In genomic region chr17:35051156-35052086, GRCm38 (mm10) we compare ENCODE assay signal across 9 mouse cellular contexts. TPM values are rescaled to one million over a fixed set of nuclear protein-coding genes. Genes with fewer than 3 reads are reported as not detected.
DNase-seq lines count a peak whose midpoint lies in the region; ATAC-seq and TF ChIP-seq lines count a peak whose summit lies in the region.
"Had no signal": no experiment of that assay in that cellular context is flagged by ENCODE, and none has a peak within 500 bp of the region (broad histone marks: within the 10 kb centered on the region; RNA-seq: fewer than 3 reads in every experiment).

No protein-coding gene starts in this region.

- peak overlapping the region; percentile 92 for H3K4me2 ChIP-seq in embryonic facial prominence, embryonic 13.5 days
- peak overlapping the region; percentile 95 for H3K4me2 ChIP-seq in heart, embryonic 13.5 days
- peak overlapping the region; percentile 81 for H3K4me2 ChIP-seq in kidney, postnatal 0 days (ENCODE audit: low read length)

- H3K9me3 ChIP-seq in embryonic facial prominence, embryonic 13.5 days = no peaks in the 10 kb centered on the region
- H3K9me3 ChIP-seq in heart, embryonic 13.5 days = no peaks in the 10 kb centered on the region
- H3K9me3 ChIP-seq in kidney, postnatal 0 days (replicated peaks; ENCODE audit: low read length) = no peaks in the 10 kb centered on the region

- 2% methylated on average over 21 of the region's 21 CpGs for WGBS in embryonic facial prominence, embryonic 13.5 days
- 1% methylated on average over 21 of the region's 21 CpGs for WGBS in heart, embryonic 13.5 days
- WGBS in kidney, postnatal 0 days = 1% methylated on average over 21 of the region's 21 CpGs

- 0 out of 2 replicates have a peak, but pooled peaks have one; percentile 1 for TF ChIP-seq CTCF in kidney, postnatal 0 days (IDR thresholded peaks at IDR 0.05; ENCODE audit: low read depth)

- peaks cover 41% of the 10 kb centered on the region for H3K36me3 ChIP-seq in embryonic facial prominence, embryonic 13.5 days
- H3K36me3 ChIP-seq in heart, embryonic 13.5 days = peaks cover 45% of the 10 kb centered on the region
- H3K36me3 ChIP-seq in kidney, postnatal 0 days (ENCODE audit: insufficient read depth, low read length) = peaks cover 35% of the 10 kb centered on the region

- no peaks in the 10 kb centered on the region for H3K27me3 ChIP-seq in embryonic facial prominence, embryonic 13.5 days
- no peaks in the 10 kb centered on the region for H3K27me3 ChIP-seq in heart, embryonic 13.5 days (replicated peaks)
- no peaks in the 10 kb centered on the region for H3K27me3 ChIP-seq in kidney, postnatal 0 days (ENCODE audit: insufficient read depth, low read length)

- peaks cover 47% of the 10 kb centered on the region for H3K4me1 ChIP-seq in embryonic facial prominence, embryonic 13.5 days
- peaks cover 63% of the 10 kb centered on the region for H3K4me1 ChIP-seq in heart, embryonic 13.5 days
- peaks cover 22% of the 10 kb centered on the region for H3K4me1 ChIP-seq in kidney, postnatal 0 days (replicated peaks; ENCODE audit: insufficient read depth, low read length)

- H3K4me3 ChIP-seq in embryonic facial prominence, embryonic 13.5 days = peak overlapping the region; percentile 67
- peak overlapping the region; percentile 75 for H3K4me3 ChIP-seq in heart, embryonic 13.5 days
- peak overlapping the region; percentile 50 for H3K4me3 ChIP-seq in kidney, postnatal 0 days (replicated peaks; ENCODE audit: low read depth, low read length)

- peak overlapping the region; percentile 99 for H3K27ac ChIP-seq in embryonic facial prominence, embryonic 13.5 days
- peak overlapping the region; percentile 99 for H3K27ac ChIP-seq in heart, embryonic 13.5 days (replicated peaks)
- peak overlapping the region; percentile 98 for H3K27ac ChIP-seq in kidney, postnatal 0 days

- peak; percentile 88 for ATAC-seq in CD4-positive, CD25-positive, alpha-beta regulatory T cell, adult 4 months
- ATAC-seq in embryonic facial prominence, embryonic 13.5 days (ENCODE audit: insufficient number of reproducible peaks, insufficient read depth, low FRiP score, low TSS enrichment, low read depth) = 0 out of 2 replicates have a peak, but pooled peaks have one; percentile 9
- peak; percentile 51 for ATAC-seq in heart, embryonic 13.5 days (ENCODE audit: extremely low read depth, insufficient number of reproducible peaks, low FRiP score, low TSS enrichment)
- peak; percentile 65 for ATAC-seq in kidney, postnatal 0 days (replicated peaks; ENCODE audit: low FRiP score, low read depth)
- peak; percentile 74 for ATAC-seq in megakaryocyte, adult 5-6 weeks (ENCODE audit: poor library complexity, severe bottlenecking)

- H3K9ac ChIP-seq in embryonic facial prominence, embryonic 13.5 days = peak overlapping the region; percentile 89
- H3K9ac ChIP-seq in heart, embryonic 13.5 days = peak overlapping the region; percentile 99
- H3K9ac ChIP-seq in kidney, postnatal 0 days (ENCODE audit: low read depth, low read length) = peak overlapping the region; percentile 77

- peak; percentile 82 for DNase-seq in adrenal gland, adult 8-10 months
- DNase-seq in kidney, postnatal 0 days (ENCODE audit: low spot score) = peak; percentile 95
- DNase-seq in spleen, adult 18-20 months = peak; percentile 67 to 72
- no peak for DNase-seq in layer of hippocampus, postnatal 14 days (ENCODE audit: low spot score in 2 of 2)

RNA-seq across cellular contexts. Expression of gene Clic1, which starts 1.7 kb away (rescaled TPM):
- polyA plus RNA-seq in CD4-positive, CD25-positive, alpha-beta regulatory T cell, adult 4 months (2017; shearing (Covaris generic)) = 100 to 1,000 TPM; 490 to 619 TPM
- 100 to 1,000 TPM in 2 of 4 experiments, 10 to 100 TPM in 2; 83.2 to 134 (median 113) TPM for total RNA-seq in adrenal gland, adult 8-10 months (2022)
- polyA plus RNA-seq in embryonic facial prominence, embryonic 13.5 days (2015; fragmentation: Nextera tagmentation; extraction: Ambion mirVana) = 243 and 254 TPM in 2 replicates
- polyA plus RNA-seq in heart, embryonic 13.5 days (2015; fragmentation: Nextera tagmentation; extraction: Ambion mirVana) = 351 and 389 TPM in 2 replicates
- 266 and 282 TPM in 2 replicates for polyA plus RNA-seq in kidney, postnatal 0 days (2015; fragmentation: Nextera tagmentation; extraction: Ambion mirVana)
- total RNA-seq in megakaryocyte, adult 5-6 weeks (2015) = 415 and 463 TPM in 2 replicates
- total RNA-seq in megakaryocyte, adult 5-6 weeks (2017) = 386 and 405 TPM in 2 replicates
- 10 to 100 TPM; 11.7 to 14.8 TPM for total RNA-seq in layer of hippocampus, postnatal 14 days (2021)

RNA-seq across cellular contexts. Expression of gene Msh5, which starts 4.9 kb away (rescaled TPM):
- 1 to 10 TPM; 1.8 to 2.5 TPM for polyA plus RNA-seq in CD4-positive, CD25-positive, alpha-beta regulatory T cell, adult 4 months (2017; shearing (Covaris generic))
- 1 to 10 TPM in 3 of 4 experiments, under 1 TPM in 1; 0.73 to 4.0 (median 2.2) TPM for total RNA-seq in adrenal gland, adult 8-10 months (2022)
- polyA plus RNA-seq in embryonic facial prominence, embryonic 13.5 days (2015; fragmentation: Nextera tagmentation; extraction: Ambion mirVana) = 3.5 and 3.6 TPM in 2 replicates
- polyA plus RNA-seq in heart, embryonic 13.5 days (2015; fragmentation: Nextera tagmentation; extraction: Ambion mirVana) = 4.0 and 4.1 TPM in 2 replicates
- 2.7 and 3.0 TPM in 2 replicates for polyA plus RNA-seq in kidney, postnatal 0 days (2015; fragmentation: Nextera tagmentation; extraction: Ambion mirVana)
- total RNA-seq in megakaryocyte, adult 5-6 weeks (2015) = 7.4 and 7.5 TPM in 2 replicates
- total RNA-seq in megakaryocyte, adult 5-6 weeks (2017) = 3.6 and 6.3 TPM in 2 replicates
- total RNA-seq in layer of hippocampus, postnatal 14 days (2021) = 1 to 10 TPM in 1 of 2 experiments, under 1 TPM in 1; 0.79 to 1.9 TPM

RNA-seq across cellular contexts. Expression of gene Ddah2, which starts 7.4 kb away (rescaled TPM):
- polyA plus RNA-seq in CD4-positive, CD25-positive, alpha-beta regulatory T cell, adult 4 months (2017; shearing (Covaris generic)) = 1 to 10 TPM; 1.1 to 6.3 TPM
- total RNA-seq in adrenal gland, adult 8-10 months (2022) = 10 to 100 TPM; 12.4 to 29.5 (median 21.6) TPM
- 358 and 374 TPM in 2 replicates for polyA plus RNA-seq in embryonic facial prominence, embryonic 13.5 days (2015; fragmentation: Nextera tagmentation; extraction: Ambion mirVana)
- 194 and 207 TPM in 2 replicates for polyA plus RNA-seq in heart, embryonic 13.5 days (2015; fragmentation: Nextera tagmentation; extraction: Ambion mirVana)
- 227 and 244 TPM in 2 replicates for polyA plus RNA-seq in kidney, postnatal 0 days (2015; fragmentation: Nextera tagmentation; extraction: Ambion mirVana)
- total RNA-seq in megakaryocyte, adult 5-6 weeks (2015) = 2.2 and 3.1 TPM in 2 replicates
- 1.2 and 2.7 TPM in 2 replicates for total RNA-seq in megakaryocyte, adult 5-6 weeks (2017)
- 10 to 100 TPM; 26.4 to 33.1 TPM for total RNA-seq in layer of hippocampus, postnatal 14 days (2021)

RNA-seq across cellular contexts. Expression of gene Ly6g6c, which starts 13.8 kb away (rescaled TPM):
- not detected for polyA plus RNA-seq in CD4-positive, CD25-positive, alpha-beta regulatory T cell, adult 4 months (2017; shearing (Covaris generic))
- total RNA-seq in adrenal gland, adult 8-10 months (2022) = not detected
- polyA plus RNA-seq in embryonic facial prominence, embryonic 13.5 days (2015; fragmentation: Nextera tagmentation; extraction: Ambion mirVana) = 0.87 and 1.0 TPM in 2 replicates
- polyA plus RNA-seq in heart, embryonic 13.5 days (2015; fragmentation: Nextera tagmentation; extraction: Ambion mirVana) = not detected in 2 replicates
- polyA plus RNA-seq in kidney, postnatal 0 days (2015; fragmentation: Nextera tagmentation; extraction: Ambion mirVana) = not detected in 2 replicates
- not detected in 2 replicates for total RNA-seq in megakaryocyte, adult 5-6 weeks (2015)
- not detected in 2 replicates for total RNA-seq in megakaryocyte, adult 5-6 weeks (2017)
- not detected for total RNA-seq in layer of hippocampus, postnatal 14 days (2021)
- total RNA-seq: left cerebral cortex, postnatal 25 days had no signal

RNA-seq across cellular contexts. Expression of gene Mpig6b, which starts 14.6 kb away (rescaled TPM):
- polyA plus RNA-seq in CD4-positive, CD25-positive, alpha-beta regulatory T cell, adult 4 months (2017; shearing (Covaris generic)) = not detected
- total RNA-seq in adrenal gland, adult 8-10 months (2022) = not detected
- 0.77 and 0.89 TPM in 2 replicates for polyA plus RNA-seq in embryonic facial prominence, embryonic 13.5 days (2015; fragmentation: Nextera tagmentation; extraction: Ambion mirVana)
- polyA plus RNA-seq in heart, embryonic 13.5 days (2015; fragmentation: Nextera tagmentation; extraction: Ambion mirVana) = 0.92 and 1.4 TPM in 2 replicates
- 0.36 and 0.45 TPM in 2 replicates for polyA plus RNA-seq in kidney, postnatal 0 days (2015; fragmentation: Nextera tagmentation; extraction: Ambion mirVana)
- not detected in 2 replicates for total RNA-seq in megakaryocyte, adult 5-6 weeks (2015)
- total RNA-seq in megakaryocyte, adult 5-6 weeks (2017) = not detected in 2 replicates
- not detected for total RNA-seq in layer of hippocampus, postnatal 14 days (2021)
- total RNA-seq: left cerebral cortex, postnatal 25 days had no signal

Comparison
In these comparisons a context has a peak if more than half of its experiments do, and no peak if none do; other contexts are left out.
1. ATAC-seq: peak in every context shown above with its lines; median percentile 88 in CD4-positive, CD25-positive, alpha-beta regulatory T cell, adult 4 months; 74 in megakaryocyte, adult 5-6 weeks; 65 in kidney, postnatal 0 days; 51 in heart, embryonic 13.5 days; 9 in embryonic facial prominence, embryonic 13.5 days.
2. DNase-seq: peak in adrenal gland, adult 8-10 months (single experiment), kidney, postnatal 0 days (single experiment) and spleen, adult 18-20 months (2 of 2); none in layer of hippocampus, postnatal 14 days (0 of 2).
3. RNA of gene Ddah2, which starts 7.4 kb away (polyA plus RNA-seq): 358 to 374 TPM in embryonic facial prominence, embryonic 13.5 days, 227 to 244 TPM in kidney, postnatal 0 days and 194 to 207 TPM in heart, embryonic 13.5 days; 1.1 to 6.3 TPM in CD4-positive, CD25-positive, alpha-beta regulatory T cell, adult 4 months; every median in the first group is over 10 times any median in the second.
4. Peak in every context shown above with its lines, with median percentiles within 50 percentile points of each other: H3K27ac ChIP-seq, H3K4me2 ChIP-seq, H3K4me3 ChIP-seq and H3K9ac ChIP-seq.